Mouse (Mus musculus) ES-Bruce4 (cell line): ENCODE results near the gene Gpr37.

Experiments used
- CTCF ChIP-seq: IDR thresholded peaks from one replicate; pipeline ENCODE4 v1.8.1; 2011; ENCODE audit warnings: low read depth, low read length
- EP300 ChIP-seq: IDR thresholded peaks from 2 replicates; pipeline ENCODE4 v1.6.1; 2011; ENCODE audit warnings: low read depth, low read length; ENCODE audit not compliant: insufficient read depth
- POLR2A ChIP-seq: IDR thresholded peaks from one replicate; pipeline ENCODE4 v1.8.1; 2011; ENCODE audit warnings: low read length; ENCODE audit not compliant: insufficient read depth

DNA sequence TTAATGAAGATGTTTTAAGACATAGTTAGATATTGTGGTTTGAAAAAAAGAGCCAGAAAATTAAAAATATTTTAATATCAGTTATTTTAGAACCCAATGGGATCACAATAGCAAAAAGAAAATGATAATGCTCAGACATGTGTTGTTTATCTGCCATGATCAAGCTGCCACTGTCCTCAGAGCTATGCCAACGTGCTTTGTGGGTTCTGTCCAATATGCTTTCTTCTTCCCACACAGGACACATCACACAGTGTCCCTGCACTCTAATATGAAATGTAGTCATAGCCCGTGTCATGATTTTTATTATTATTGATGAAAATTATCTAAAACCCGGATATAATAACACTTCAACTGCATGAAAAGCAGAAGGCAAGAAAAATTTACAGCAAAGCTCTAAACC, 16.7 kb downstream of the Gpr37 start:
- TF ChIP-seq CTCF (no peak), POLR2A (no peak), EP300 (no peak)
